Mouse (Mus musculus): ENCODE data around the gene Tmx4. TPM values are rescaled to one million over a fixed set of nuclear protein-coding genes. Genes with fewer than 3 reads are reported as not detected.
A peak's percentile ranks its signal among the peaks of the same experiment; 100 is the strongest.

Gene Tmx4
- total RNA-seq, 2 experiments from 2014 or later: 143 to 167 TPM

DNA sequence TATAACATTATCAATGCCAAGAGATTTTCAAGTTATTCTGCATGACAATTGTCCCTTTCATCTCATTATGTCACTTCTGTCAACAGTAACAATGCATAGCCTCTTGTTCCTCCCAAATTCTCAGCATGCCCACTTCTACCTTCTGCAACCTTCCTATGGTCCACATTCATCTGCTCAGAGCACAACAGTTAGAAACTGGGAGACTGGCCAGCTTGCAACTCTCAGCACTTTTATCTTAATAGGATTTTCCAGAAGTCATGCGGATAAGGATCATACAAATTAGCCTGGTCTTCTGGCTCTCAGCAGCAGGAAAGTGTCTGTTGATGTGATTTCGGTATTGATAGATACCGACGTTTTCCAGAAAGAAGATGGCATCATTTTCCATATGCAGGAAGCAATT, 58.7 kb downstream of the Tmx4 start:
- ATAC-seq (replicated peaks; ENCODE audit: poor library complexity): no peak

DNA sequence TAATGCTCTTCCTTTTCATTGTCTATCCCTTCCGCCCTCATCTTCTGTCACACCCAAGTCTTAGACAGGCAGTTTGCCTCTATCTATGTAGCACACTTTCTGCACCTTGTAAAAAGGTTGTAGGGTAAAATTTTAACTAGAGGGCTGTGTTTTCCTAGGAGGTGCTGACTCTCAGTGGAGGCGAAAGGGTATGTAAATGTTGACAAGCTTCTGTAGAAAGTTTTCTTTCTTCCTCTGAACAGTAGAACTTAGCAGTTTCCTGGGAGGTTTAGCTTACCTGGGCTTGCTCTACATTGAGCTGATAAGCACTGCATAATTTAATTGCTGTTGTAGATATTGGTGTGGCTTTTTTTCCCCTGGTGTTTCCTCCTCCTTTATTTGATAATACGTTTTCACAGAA, 84.5 kb downstream of the Tmx4 start:
- no peak for ATAC-seq (replicated peaks; ENCODE audit: poor library complexity)

DNA sequence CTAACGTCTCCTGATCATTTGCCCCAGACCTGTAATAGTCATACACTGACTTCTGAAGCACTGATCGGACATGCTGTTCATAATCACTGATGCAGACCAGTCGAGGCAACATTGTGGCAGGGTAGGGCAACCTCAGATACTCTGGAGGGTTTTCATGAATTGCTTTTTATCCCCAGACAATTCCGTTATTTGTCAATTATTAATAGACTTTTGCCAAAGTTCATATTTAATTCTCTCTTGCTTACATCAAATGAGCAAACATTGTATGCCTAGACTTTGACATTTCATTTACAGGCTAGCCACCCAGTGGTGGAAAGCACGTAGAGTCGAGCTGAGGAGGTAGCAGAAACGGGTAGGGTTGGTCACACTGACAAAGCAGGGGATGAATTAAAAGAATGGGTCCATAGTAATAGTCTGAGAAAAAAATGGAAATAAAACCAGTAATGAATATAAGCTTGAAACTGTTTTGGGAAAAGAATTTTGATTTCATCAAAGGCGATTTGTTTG, 89.7 kb downstream of the Tmx4 start, which contains the start of gene Hao1:
TSS of gene Hao1 (minus strand) at position 148 of the 507 bp plus-strand sequence.
- ATAC-seq (replicated peaks; ENCODE audit: poor library complexity): no peak

DNA sequence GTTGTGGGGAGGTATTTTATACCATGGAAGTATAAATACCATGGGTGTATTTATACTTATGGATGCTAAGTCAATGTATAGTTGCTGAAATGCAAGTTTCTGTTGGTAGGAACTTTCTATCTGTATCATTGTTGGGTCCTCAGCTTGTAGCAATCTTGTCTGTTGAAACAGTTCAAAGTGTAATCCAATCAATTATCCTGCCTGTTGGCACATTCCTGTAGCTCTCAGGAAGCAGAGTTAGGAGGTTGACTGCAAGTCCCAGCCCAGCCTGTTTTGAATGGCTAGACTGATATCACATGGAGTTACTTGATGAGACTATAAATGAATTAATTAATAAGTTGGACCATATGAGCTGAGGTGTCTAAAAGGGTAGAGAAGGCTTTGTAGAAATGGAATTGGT, 91.6 kb downstream of the Tmx4 start:
- ATAC-seq (replicated peaks; ENCODE audit: poor library complexity): no peak

DNA sequence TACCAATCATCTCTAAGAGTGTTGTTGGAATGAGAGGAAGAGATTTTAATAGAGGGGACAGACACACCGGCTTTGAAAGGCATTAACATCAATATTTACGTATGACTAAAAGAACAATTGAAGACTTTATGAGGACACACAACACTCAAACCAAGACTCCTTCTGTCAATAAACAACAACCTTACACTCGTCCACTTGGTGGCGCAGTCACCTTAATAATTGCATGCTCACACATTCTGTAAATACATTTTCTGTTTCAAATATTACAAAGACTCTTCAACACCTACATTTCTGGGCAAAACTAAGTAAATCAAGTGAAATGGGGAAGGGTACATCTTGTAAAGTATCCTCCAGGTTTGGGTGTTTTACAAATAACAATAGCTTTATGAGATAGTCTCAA, 94.2 kb downstream of the Tmx4 start:
- ATAC-seq (replicated peaks; ENCODE audit: poor library complexity): peak; percentile 90

DNA sequence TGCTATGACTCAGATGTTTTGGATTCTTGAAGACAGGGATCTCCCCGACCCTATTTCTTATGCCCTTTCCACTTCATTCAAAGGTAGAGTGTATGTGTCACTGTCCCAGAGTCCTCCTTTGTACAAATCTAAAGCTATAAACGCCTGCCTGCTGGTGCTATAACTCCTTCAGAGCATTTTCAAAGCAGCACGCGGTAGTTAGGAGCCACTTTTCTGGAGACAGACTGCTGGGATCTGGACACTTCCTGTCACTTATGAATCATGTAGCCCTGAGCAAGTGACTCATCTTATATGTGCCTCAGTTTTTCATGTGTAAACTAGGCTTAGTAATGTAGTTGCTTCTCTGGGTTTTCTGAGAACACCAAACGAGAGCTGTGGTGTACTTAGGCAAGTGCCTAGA, 98.8 kb downstream of the Tmx4 start:
- ATAC-seq (replicated peaks; ENCODE audit: poor library complexity): no peak

DNA sequence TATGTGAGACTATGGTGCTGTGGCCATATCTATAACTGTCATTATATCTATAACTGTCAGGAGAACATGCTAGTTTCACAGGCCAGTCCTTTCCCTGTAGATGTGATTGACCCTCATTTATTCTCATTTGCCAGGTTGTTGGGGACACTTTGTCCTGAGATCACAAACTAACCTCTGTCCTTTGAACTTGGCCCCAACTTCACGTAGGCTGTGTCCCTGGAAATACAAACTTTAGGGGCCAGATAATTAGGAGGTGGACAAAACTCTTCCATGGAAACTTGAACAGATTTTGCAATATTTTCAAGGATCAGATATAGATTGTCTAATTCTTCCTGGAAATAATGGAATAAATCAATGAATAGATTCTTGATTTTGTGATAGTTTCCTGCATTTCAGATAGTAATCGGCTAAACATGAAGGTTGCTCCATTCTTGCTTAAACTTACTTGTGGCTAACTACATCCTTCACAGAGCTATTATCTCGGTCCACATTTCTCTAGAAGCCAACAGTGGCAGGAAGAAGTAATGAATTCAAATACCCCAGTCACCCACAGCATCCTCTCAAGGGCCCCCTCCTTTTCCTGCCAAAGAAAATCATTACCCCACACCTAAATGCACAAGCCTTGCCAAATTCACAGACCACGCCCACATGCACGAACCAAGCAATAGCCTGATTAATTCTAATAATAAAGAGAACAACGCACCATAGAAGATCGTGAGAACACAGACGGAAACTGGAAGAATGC, 99.5 kb downstream of the Tmx4 start:
- peak; percentile 64 for ATAC-seq (replicated peaks; ENCODE audit: poor library complexity)

Other genes starting within 250 kb of the Tmx4 start
- gene Hao1, start 89.8 kb downstream of the Tmx4 start, total RNA-seq (2015): 0.10 and 0.30 TPM in 2 replicates
- gene Hao1, start 89.8 kb downstream of the Tmx4 start, total RNA-seq (2017): 0.37 TPM in 1 of 2 replicates, not detected in the other
- gene Plcb1, start 141.9 kb upstream of the Tmx4 start, total RNA-seq (2015): 4.9 and 6.5 TPM in 2 replicates
- gene Plcb1, start 141.9 kb upstream of the Tmx4 start, total RNA-seq (2017): 3.3 and 5.2 TPM in 2 replicates